Mouse (Mus musculus) spleen, adult 12 weeks (tissue): Measurements from ENCODE around the gene Slamf6.
"Not testable (repeated sequence)": the region's sequence is repeated elsewhere in the genome, so short reads cannot be mapped to it uniquely, and the experiment has no call there.

Source experiments
- DNase-seq: peaks from one replicate; pipeline ENCODE4 v3.0.0; 2022; ENCODE audit warnings: low spot score

The Slamf6 gene

DNA sequence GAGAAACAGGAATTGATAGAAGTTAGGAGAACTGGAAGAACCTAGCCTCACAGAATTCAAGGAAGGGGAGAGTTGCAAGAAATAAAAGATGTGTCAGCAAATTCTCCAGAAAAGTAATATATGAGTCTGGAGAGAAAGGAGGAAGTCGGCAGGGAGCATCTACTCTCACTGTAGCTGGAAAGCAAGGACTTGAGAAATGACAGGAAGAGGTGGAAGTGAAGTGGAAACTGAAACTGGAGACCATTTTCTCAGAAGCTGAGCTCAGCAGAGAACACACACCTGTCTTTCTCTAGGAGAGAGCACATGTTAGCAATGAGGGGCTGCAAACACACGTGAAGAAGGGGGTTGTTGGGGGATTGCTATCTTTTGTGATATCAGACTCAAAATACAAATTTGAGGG, 40.1 kb downstream of the Slamf6 start:
- no peak for DNase-seq

DNA sequence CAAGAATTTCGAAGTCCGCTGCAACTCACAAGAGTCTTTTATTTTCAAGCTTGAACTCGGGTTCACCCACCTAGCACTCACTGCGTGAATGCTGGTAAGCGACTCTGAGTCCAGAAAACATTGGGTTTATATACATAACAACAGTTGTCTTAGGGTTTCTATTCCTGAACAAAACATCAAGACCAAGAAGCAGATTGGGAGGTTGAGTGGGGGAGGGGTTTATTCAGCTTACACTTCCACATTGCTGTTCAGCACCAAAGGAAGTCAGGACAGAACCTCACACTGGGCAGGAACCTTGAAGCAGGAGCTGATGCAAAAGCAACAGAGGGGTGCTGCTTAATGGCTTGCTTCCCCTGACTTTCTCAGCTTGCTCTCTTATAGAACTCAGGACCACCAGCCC, 43.4 kb downstream of the Slamf6 start:
- no peak for DNase-seq

DNA sequence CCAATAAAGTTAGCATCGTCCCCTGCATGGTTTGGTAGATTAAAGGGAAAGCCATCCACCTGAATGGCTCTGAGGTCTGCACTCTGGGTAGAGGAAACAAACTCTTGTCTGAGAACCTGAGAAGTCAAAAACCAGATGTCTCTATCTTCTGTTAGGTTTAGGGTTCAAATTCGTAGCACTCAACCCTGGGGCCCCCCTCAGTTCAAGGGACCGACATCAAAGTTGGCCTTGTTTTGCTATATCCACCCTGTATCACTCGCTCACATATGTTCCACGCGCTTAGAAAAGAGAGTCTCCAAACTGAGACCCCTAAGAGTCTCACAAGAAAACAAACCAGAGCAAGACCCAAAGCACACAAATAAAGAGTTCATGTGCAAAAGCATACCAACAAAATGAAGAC, 44.4 kb downstream of the Slamf6 start:
- no peak for DNase-seq

DNA sequence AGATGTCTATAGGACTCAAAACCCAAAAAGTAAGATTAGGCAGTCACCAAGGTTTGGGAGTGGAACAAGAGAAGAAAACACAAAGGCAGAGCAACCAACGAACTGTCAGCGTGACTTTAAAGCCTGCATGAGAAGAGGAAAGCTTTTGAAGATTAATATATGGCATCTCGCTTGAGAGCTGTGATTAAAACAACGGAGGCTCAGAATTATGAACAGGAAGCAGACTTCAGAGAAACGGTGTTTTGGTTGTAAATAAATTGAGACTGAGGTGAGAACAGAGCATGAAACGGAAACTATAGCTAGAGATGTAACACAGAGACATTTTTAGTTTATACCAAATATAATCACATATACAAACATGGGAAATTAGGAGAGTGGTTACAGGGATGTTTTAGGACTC, 46.3 kb downstream of the Slamf6 start:
- DNase-seq = no peak

DNA sequence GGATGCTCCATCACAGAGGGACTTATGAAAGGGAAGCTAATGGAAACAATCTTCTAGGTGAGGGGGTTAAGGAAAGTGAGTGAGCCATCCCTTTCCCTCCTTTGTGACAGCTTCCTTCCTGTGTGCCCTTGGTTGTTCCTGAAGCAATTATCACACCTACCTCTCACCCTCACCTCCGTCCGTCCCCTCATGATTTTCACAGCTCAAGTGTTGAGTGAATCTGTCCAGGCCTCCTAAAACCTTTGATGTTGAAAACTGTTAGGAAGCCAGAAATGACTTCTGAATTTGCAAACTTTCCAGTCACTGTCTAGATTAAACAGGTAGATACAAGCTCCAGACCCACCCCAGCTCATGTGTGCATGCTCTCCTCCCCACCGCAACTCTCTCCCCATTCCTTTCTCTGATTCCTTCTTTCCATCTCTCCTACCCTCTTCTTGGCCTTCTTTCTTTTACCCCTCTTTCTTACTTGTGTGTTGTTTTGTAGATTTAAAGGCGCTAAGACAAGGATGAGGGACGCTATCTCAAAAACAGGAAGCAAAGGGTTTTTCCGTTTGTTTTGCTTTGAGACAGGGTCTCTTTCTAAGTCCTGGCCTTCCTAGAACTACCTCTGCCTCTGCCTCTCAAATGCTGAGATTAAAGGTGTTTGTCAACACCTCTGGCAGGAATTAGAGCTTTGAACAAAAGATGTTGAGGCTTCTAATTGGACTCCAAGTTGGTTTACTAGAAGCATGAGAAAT, 48.9 kb downstream of the Slamf6 start:
- no peak for DNase-seq

DNA sequence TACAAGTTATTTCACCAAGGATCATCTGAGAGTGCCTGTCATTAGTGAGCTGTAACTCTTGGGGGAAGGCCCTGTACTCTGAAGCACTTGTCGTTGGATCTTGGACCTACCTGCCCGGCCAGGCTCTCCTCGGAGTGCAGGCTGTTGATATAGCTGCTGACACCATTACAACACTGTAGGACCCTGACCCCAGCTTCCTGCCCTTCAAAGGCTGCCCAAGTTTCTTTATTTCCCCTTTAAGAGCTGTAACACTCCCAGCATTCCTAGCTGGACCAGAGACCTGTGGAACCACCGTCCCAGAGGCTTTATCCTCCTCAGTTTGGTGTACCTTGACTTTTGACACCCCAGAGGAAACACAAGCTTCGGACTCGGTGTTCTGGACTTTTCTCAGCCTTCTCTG, 51.9 kb downstream of the Slamf6 start:
- DNase-seq = no peak

DNA sequence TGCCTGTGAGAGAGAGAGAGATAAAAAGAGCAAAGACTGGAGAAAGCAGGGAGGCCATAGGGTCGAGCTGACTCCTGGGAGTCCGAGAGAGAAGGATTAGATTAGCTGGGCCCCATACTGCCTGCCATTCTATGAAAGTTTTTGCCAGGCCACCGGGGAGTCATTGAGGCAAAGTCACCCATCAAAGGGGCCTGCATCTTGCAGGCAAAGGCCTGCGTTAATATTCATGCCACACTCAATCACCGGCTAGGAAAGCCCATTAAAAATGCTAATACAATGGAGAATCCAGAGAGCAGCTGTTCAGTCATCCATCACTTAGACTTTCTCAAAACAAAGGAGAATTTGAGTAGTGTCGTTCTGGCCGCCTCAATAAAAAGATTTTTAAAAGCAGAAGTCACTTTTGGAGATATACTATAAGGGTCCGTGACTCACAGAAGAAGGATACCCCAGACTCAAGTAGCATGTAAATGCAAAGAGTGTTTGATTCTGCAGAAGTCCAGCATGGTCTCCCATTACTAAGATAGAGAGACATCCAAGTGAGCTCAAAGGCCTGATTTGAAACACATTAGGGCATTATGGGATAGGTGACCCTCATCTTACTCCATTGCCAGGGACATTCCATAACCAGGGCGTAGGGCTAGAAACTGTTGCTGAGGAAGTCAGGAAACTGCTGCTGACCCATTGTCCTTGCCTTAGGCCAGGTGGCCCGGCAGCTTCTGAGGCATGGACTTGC, 53.7 kb downstream of the Slamf6 start:
- no peak for DNase-seq

DNA sequence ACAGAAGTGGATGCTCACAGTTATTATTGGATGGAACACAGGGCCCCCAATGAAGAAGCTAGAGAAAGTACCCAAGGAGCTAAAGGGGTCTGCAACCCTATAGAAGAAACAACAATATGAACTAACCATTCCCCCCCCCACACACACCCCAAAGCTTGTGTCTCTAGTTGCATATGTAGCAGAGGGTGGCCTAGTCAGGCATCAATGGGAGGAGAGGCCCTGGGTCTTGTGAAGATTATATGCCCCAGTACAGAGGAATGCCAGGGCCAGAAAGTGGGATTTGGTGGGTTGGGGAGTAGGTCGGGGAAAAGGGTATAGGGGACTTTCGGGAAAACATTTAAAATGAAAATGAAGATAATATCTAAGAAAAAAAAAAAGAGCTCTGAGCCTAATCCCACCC, 57.0 kb downstream of the Slamf6 start:
- not testable (repeated sequence) for DNase-seq

DNA sequence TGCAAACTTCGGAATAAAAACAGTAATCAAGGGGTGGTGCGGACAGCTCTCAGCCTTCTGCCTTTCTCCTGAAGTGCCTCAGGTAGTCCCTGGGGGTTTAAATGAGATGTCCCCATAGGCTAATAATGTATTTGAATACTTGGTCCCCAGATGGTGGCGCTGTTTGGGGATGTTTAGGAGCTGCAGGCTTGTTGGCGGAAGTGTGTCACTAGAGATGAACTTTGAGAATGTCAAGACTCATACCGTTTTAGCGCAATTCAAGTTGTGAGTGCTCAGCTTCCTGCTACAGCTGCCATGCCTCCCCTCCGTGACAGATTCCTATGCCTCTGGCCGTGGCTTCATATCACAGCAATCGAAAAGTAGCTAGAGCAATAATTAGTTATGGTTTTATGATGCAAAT, 58.1 kb downstream of the Slamf6 start:
- no peak for DNase-seq

DNA sequence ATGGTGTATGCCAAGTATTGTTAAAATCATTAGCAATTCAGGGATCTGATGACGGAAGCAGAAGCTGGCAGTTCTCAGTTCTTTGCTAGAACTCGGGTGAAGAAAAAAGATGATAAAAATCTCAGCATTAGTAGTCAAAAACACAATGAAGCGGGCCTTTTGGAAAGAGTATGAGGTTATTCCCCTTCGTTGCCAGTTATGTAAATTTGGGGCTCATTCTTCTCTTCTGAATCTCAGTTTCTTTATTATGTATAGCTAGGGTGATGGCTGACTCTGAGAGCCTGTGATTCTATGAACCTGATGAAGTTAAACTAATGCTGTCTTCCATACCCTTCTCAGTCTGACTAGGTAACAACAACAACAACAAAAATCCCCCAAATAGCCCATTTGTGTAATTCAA, 58.5 kb downstream of the Slamf6 start:
- no peak for DNase-seq

DNA sequence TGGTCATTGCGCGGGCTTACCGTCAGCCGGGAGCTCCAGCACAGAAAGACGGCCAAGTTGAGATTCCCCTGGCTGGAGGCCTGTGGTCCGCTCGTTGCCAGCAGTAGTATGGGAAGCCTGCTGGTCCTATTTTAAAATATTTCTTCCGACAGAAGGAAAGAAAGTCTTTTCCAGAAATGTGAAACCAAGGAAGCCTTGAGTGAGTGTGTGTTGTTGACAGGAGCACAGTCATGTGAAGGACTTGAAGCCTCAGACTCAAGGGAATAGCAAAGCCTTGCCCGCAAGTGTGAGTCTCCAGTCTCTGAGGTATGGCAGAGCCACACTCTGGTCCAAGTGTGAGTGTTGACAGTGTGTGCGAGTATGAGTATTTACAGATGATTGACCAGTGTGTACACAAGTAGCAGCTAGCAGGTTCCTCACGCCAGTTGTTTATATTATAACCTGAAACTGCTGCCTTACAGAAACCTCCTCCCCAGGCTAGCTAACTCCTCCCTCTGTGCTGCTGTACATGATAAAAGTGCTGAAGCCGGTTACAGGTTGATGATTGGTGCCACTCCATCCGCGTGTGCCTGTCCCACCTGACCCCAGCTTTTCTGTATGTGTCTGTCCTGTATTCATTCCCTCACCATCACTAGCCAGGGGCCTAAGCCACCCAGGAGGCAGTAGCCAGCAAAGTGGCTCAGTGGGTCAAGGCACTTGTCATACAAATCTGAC, 59.7 kb downstream of the Slamf6 start:
- DNase-seq = no peak

DNA sequence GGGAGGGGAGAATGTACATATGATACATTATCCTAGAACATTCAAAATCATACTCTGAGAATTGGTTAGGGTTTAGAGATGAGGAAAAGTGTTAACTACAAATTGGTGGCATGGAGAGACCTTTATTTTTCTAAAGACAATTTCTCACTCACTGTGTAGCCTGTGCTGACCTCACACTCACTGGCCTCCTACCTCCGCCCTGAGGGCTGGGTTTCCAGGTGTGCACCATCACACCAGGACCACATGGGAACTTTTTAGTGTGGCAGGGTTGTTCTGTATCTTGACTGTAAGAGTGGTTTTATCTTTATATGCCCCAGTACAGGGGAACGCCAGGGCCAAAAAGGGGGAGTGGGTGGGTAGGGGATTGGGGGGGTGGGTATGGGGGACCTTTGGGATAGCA, 60.6 kb downstream of the Slamf6 start:
- DNase-seq = no peak

DNA sequence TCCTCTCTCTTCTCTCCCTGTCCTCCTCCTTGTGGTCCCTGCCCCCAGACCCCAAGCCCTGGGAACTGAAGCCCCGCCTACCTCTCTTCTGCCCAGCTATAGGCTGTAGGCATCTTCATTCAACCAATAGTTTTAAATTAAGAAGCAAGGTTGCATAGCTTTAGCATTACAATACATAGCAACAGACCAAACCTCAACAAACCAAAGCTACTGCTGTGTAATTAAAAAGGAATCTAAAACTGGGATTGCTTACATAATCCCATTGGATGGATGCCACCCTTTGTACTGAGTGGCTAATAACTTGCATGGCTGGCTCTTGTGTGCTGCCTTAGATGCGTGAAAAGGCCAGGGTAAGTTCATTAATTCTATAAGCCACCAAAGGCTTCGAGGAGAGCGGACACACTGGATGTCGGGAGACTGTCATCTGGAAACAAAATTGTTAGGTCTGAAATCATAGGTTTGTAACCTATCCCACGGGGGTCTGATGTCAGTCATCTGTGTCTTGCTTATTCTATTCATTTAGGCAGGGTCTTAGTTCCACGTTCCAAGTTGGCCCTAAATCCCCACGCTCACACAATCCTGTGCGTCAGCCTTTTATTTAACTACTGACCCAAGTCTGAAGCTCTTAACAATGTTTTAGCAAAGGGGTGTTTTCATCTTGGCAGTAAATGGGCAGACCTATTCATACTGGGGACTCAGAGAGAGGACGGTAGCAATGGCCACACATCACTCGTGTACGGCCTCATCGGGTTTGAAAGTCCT, 62.8 kb downstream of the Slamf6 start:
- no peak for DNase-seq

DNA sequence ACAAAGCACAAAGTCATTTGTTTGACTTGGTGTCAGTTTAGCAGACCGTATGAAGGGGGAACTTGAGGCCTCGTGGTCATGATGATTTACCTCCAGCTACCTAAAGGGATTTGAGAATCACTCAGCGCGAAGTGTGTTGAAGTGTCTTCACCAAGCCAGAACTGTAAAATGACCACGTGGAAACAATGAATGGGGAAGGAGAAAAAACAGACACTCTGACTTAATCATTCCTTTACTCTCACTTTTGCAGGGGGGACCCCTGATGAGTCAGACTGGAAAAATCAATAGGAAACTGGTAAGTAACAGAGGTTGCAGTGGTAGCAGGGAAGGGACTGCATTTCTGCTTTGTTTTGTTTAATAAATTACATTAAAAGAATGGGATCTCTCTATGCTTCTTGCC, 64.9 kb downstream of the Slamf6 start:
- no peak for DNase-seq

DNA sequence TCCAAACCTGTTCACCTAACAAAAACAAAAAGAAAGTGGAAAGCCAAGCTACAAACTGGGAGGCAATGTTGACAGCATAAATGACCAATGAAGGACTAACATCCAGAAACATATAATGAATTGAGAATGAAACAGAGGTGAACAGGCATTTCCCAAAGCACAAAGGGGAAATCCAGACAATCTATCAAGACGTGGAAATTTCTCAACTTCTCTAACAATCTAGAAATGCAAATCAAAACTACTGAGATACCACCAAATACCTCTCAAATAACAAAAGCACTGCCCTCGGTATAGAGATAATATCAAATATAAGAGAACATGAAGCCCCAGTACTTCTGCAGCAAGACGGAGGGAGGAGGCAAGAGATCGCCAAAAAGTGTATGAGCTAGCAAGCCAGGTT, 65.4 kb downstream of the Slamf6 start:
- no peak for DNase-seq

DNA sequence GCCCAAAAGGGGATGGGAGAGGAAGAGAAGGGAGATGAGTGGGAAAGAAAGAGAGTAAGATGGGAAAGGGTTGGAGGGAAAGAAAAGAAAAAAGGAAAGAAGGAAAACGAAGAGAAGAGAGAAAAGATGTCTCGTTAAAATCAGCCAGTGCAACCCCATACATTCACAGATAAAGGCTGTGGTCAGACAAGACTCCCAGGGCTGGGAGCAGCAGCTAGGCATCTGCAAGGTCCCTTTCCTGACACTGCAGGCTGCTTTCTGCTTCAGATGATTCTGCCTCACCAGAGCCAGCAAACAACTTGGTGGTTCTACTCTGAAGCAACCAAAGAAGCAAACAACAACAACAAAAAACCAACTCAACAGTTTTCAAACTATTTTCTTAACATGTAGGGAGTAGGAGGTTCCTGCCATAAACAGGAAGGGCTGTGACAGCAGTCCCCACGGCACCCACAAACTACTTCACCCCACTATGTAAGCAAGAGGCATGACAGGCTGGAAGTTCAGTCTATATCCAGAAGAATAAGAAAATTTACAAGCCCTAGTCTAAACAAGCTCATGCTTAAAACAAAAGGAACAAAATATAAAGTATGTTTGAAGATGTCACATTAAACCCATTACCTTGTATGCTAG, 66.2 kb downstream of the Slamf6 start:
- DNase-seq = no peak

DNA sequence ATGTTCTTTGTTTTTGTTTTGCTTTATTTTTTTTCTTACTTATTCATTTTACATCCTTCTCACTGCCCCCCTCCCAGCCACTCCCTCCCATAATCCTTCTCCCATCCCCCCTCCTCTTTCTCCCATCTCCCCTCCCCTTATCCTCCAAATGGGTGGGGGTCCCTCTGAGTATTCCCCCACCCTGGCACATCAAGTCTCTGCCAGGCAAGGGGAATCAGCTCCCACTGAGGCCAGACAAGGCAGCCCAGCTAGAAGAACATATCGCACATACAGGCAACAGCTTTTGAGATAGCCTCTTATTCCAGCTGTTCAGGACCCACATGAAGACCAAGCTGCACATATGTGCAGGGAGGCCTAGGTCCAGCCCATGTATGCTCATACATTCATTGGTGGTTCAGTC, 66.8 kb downstream of the Slamf6 start:
- DNase-seq = no peak

DNA sequence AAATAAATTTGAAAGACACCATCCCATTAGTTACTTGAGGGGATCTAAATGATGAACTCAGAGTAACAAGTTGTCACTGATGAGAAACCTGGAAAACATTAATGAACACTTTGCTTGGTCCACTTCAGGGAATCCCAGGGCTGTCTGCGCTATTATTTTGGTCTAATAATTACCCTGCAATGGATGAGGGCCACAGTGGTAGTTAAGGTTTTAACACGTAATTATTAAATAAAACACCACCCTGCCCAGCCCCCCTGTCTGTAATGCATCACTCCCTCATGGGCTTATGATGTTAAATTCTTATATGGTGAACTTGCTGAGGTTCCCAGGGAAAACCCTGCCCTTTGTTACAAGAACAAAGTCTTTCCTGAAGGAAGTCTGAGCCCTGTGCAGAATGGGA, 74.6 kb downstream of the Slamf6 start:
- DNase-seq = no peak

DNA sequence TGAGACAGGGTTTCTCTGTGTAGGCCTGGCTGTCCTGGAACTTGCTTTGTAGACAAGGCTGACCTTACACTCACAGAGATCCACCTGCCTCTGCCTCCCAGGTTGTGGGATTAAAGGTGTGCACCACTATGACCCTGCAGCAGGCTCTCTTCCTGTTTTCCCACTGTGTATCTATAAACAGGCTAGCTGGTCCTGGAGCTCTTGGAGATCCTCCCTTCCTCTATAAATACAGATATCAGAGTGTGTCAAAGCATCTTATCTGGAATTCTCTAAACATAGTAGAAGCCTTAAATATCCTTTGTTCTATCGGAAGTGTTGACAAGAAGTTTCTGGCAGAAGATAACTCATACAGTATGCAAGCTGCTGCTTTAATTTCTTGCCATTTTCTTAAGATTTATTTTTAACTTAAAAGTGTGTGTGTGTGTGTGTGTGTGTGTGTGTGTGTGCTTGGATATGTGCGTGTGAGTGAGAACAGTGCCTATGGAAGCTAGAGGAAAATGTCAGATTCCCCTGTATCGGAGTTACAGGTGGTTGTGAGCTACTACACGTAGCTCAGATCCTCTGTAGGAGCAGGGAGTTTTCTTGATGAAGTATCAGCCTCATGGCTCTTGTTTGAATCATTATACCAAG, 75.7 kb downstream of the Slamf6 start:
- no peak for DNase-seq

DNA sequence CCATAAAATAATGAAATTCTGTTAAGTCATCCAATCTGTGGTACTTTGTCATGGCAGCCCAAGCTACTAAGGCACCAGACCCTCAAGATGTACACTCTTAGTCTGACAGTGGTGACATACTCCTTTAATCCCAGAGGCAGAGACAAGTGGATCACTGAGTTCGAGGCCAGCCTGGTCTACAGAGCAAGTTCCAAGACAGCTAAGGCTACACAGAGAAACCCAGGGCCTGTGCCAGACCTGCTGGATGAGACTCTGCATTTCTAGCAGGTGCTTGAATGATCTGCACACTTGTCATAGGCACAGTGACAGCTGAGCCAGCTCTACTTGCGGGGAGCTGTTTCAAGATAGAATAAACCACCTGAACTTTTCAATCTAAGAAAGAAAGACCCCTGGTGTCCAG, 77.2 kb downstream of the Slamf6 start:
- DNase-seq = no peak

DNA sequence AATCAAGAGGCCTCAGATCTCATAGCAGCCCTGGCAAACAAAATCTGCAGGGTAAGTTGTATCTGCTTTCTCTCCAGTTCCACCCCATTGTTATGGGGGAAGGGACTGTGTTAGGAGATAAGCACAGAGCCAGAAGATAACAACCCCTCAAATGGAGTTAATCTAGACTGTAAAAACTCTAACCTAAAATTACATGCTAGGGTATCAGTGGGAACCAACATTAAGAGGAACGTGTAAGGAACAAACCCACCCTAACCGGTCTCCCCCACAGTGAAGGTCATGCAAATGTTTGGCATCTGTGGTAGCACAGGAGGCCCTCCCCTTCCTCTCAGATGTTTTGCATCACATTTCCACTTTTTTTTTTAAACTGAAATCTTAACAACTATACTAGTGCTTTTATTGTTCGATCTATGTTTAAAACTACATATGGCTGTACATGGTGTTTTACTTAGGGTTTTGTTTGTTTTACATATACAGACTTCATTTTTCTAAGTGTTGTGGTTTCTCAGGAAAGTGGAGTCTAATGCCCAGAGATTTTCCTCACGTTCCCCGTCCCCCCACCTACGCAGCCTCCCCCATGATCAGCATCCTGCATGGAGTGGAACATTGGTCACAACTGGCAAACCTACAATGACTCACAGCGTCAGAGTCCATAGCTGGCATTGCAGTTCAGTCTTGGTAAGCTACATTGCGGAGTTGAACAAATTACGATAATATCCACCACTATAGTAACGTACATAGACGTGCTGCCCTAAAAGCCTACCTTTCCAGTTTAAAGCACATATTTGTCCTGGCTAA, 77.8 kb downstream of the Slamf6 start:
- no peak for DNase-seq
